Mouse (Mus musculus): ENCODE measurements around the gene Ppfibp1.

Ppfibp1 gene

GRCm38 (mm10) chr6:146918341-146918740, 30.1 kb downstream of the Ppfibp1 start:
- no peak for DNase-seq

- no peak for DNase-seq
Observed at GRCm38 (mm10) chr6:146926415-146926980, 38.2 kb downstream of the Ppfibp1 start.

GRCm38 (mm10) chr6:146928108-146928507, 39.8 kb downstream of the Ppfibp1 start:
- DNase-seq: no peak

GRCm38 (mm10) chr6:146929031-146929430, 40.7 kb downstream of the Ppfibp1 start:
- DNase-seq: no peak

GRCm38 (mm10) chr6:146933123-146933522, 44.8 kb downstream of the Ppfibp1 start:
- DNase-seq: no peak

- no peak for DNase-seq
Observed at GRCm38 (mm10) chr6:146935957-146936356, 47.7 kb downstream of the Ppfibp1 start.

DNA sequence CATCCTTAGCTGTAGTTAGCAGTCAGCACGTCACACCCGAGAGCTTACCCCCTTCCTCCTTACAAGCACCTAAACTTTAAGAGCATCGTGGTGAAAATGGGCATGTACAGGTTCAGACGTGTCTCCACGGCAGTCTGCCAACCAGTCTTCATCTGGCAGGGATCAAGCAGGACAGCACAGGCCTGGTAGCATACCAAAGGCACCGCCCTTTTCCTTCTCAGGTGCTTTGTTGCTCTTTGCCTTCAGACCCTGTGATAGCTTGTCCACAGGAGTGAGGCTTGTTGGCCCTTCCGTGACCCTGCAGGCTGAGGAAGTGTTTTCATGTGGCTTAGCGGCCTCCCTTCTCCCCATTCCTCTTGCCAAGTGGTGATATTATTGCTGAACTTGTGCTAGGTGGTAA, 50.7 kb downstream of the Ppfibp1 start:
- DNase-seq: no peak

DNA sequence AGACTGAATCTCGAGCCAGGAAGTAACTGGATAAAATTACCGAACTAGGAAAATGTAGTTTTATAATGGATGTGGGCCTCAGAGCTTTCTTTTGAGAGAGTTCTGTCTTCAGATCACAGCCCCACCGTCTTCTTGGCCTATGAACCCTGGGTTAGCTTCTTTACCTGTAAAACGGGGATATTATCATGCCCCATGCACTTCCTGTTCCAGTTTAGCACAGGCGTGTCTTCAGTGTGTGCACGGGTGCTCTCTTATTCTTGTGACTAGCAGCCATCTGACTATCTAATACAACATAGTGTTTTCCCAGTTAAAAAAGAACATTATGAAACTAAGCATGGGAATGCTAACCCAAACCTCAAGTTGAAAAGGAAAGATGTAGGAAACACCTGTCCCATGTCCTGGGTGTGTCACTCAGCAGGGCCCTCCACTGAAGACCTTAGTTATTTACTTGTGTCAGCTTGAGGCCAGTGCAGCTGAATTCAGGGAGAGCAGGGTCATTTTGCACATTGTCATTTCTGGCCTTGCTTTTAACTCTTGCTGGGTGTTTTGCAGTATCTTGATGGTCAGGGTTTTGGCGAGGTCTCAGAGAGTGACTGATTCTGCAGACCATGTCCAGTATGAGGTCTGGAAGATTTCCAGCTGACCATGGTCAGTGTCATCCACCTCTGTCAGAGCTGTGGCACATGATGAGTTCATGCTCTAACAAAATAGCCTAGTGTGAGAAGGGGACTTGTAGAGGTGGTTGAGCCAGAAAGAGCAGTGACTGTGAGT, 53.4 kb downstream of the Ppfibp1 start:
- DNase-seq: no peak

GRCm38 (mm10) chr6:146944009-146944408, 55.7 kb downstream of the Ppfibp1 start:
- no peak for DNase-seq

GRCm38 (mm10) chr6:146944830-146945229, 56.5 kb downstream of the Ppfibp1 start:
- DNase-seq: no peak

DNA sequence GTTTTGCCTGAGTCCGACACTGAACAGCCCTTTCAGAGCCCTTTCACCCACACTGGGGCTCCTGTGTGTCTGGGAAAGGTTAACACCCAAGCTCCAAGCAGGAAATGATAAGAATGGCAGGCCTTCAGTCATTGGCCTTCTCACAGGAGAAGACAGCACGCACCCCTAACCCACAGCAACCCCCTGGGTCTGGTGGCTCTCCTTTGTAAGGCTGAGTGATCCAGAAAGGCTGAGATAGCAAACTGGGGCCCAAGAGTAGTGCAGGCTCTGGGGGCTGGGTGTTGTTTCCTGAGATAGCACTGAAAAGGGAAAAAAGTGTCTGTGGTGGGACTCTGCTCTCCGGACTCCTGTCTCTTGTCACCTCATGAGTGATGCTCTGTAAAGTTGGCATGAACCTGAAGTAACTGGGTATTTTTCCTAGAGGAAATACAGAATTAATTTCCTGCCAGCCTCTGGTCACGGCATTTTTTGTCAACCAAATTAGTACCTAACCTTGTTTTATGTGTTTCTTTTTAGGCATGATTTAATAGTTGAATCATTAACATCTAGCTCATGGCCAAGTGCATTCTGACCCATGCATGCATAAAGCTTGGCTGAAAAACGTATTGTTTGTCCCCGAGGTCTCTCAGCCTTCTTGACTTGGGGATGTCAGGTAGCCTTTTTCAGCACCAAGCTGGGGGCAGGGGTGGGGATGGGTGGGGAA, 58.2 kb downstream of the Ppfibp1 start:
- peak; percentile 46 for DNase-seq

DNA sequence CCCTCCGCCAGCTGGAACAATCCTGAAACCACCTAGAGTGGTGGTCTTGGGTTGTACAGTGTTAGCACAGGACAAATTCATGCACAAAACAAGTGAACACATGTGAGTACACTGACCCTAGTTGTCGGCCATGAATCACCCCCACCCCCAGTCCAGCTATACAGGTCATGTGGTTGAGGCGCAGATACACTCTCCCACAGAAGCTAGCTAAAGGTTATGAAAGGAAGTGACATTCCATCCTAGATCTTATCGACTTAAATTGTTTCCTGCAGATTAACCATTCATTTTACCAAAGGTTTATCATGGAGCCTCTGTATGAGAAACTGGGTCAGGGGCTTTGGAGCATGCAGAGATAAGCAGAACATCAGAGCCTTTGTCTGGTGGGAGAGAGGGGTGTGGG, 58.9 kb downstream of the Ppfibp1 start:
- DNase-seq: no peak

DNA sequence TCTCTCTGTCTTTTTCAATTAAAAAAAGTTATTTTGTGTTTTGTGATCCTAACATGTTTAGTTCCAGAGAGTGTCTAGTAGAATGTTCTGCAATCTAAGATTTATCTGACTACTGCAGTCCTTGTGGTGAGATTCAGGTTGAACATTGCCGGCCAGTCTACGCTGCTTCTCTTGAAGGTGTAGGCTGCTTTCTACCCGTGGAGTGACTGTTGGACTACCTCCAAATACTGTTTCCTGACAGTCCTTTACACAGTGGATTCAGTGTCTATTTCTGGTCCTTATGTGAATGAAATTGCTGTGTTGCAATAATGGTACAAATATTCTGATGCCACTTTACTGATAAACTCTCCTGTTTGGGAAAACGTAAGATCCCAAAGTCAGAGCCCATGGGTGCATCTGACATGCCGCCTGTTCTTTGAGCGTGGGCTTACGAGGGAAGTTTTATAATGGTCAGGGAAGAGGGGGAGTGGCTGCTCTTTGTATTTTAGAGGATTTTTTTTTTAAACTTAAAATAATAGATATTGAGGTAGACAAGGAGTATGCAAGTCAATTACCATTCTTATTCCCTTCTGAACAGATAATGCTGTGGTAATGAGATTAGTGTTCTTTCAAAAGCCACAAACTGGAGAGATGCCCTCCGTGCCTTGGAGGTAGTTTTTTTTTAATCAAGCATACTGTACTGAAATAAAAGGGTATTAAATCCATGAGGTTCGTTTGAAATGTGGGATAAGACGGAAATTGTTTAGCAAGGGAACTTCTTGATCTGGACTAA, 61.6 kb downstream of the Ppfibp1 start:
- DNase-seq: no peak

GRCm38 (mm10) chr6:146950454-146950832, 62.2 kb downstream of the Ppfibp1 start:
- DNase-seq: no peak

DNA sequence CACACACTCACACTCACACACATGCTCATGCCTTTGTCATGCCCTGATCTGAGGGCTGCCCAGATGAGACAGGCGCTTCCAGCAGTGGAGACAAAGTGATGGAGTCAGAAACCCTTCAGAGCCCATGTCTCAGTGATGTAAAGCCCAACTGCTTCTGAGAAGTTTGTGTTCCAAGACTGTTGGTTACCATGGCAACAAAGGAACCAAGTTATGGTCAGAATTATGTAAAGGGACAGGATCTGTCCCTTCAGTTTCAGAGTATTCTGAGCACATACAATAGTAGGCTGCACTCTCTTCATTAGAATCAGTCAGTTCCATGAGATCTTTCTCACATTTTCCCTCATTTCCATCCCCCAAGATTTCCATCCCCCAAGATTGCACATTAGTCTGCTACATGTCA, 66.0 kb downstream of the Ppfibp1 start, which contains the start of gene 1700034J05Rik:
Gene 1700034J05Rik, minus strand, starts transcription at position 165 of the 400 bp plus-strand sequence.
- no peak for DNase-seq

- DNase-seq: no peak
Observed at GRCm38 (mm10) chr6:146955475-146955874, 67.2 kb downstream of the Ppfibp1 start.

- peak; percentile 86 for DNase-seq
Observed at GRCm38 (mm10) chr6:146955896-146956295, 67.6 kb downstream of the Ppfibp1 start.

DNA sequence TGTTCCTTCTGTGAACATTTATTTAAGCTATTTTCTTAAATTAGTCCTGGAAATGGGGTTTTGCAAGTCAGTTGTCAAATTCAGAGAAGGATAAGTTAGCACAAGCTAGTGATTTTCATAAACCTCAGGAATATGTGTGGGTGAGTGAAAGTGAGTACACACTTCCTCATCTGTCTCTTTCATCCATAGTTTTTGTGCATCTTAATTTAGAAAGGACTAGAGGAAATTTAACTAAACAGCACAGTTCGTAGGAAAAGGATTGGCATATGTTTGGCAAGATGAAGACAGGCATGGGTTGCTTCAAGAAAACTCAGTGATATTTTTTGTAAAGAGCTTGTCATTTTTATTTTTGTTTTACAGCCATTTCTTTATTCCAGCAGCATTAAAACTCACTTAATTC, 68.7 kb downstream of the Ppfibp1 start:
- DNase-seq: no peak

DNA sequence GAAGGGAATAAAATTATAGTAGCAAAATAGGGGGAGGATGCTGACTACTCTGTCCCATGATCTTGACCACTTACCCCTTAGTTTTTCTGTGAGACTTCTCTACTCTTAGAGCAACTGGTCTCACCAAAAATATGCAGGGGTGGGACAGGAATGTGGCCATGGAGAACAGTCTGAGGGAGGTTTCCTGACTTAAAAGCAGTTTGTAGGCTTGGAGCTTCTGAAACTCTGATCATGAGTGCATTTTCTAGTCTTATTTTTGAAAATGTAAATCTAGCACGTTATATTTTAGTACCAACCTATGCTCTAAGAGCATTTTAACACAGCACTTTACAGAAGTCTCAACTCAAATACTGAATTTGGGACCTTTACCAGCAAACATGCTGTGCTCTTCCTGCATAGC, 70.4 kb downstream of the Ppfibp1 start:
- DNase-seq: no peak

- no peak for DNase-seq
Observed at GRCm38 (mm10) chr6:146959908-146960680, 71.8 kb downstream of the Ppfibp1 start.

DNA sequence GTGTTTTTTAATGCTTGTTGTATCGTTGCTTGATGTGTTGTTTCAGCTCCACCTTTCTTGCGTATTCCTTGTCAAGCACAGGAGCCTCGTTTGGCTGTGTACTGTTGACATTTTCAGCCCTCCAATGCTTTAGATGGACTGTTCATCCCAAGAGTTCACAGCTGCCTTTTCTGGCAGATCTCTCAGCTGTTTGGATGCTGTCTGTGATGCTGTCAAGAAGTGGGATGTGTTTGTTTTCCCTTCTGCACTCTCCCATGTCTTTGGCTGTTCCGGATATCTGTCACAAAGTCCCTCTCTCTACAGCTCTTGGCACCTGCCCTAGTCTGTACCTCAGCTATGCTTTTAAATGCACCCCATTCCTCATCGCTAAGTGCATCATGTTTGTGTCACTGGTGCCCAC, 72.7 kb downstream of the Ppfibp1 start:
- no peak for DNase-seq

- DNase-seq: peak; percentile 42
Observed at GRCm38 (mm10) chr6:146961832-146962481, 73.7 kb downstream of the Ppfibp1 start.

Data from liver (tissue).